Mouse (Mus musculus) midbrain, embryonic 16.5 days (tissue): ENCODE measurements around the gene Ankrd66. TPM values are rescaled to one million over a fixed set of nuclear protein-coding genes. Genes with fewer than 3 reads are reported as not detected.
A peak's percentile ranks its signal among the peaks of the same experiment; 100 is the strongest.

ENCODE experiments used
- ATAC-seq: fragments of 200-750 bp; cut with Nextera tagmentation; 2 replicates; pipeline ENCODE4 v1.8.0; 2017; ENCODE audit warnings: moderate TSS enrichment
- H3K27ac ChIP-seq: fragments of 300-500 bp; sonication (generic); 2 replicates; pipeline ENCODE4 v1.5.1; 2014; ENCODE audit warnings: mild to moderate bottlenecking, low read length, mixed read lengths
- H3K27me3 ChIP-seq: fragments of 300-500 bp; sonication (generic); 2 replicates; pipeline ENCODE4 v1.6.1; 2014; ENCODE audit warnings: low read depth, low read length, mixed read lengths; ENCODE audit not compliant: control insufficient read depth, insufficient read depth
- H3K36me3 ChIP-seq: fragments of 300-500 bp; sonication (generic); 2 replicates; pipeline ENCODE4 v1.6.1; 2014; ENCODE audit warnings: mild to moderate bottlenecking, low read length, moderate library complexity, mixed read lengths; ENCODE audit not compliant: control insufficient read depth, insufficient read depth
- H3K4me1 ChIP-seq: fragments of 300-500 bp; sonication (generic); 2 replicates; pipeline ENCODE4 v1.6.1; 2014; ENCODE audit warnings: mild to moderate bottlenecking, low read length, mixed read lengths; ENCODE audit not compliant: control insufficient read depth, insufficient read depth
- H3K4me2 ChIP-seq: fragments of 300-500 bp; sonication (generic); 2 replicates; pipeline ENCODE4 v1.6.1; 2014; ENCODE audit warnings: mild to moderate bottlenecking, low read length, mixed read lengths
- H3K4me3 ChIP-seq: fragments of 300-500 bp; sonication (generic); 2 replicates; pipeline ENCODE4 v1.5.1; 2014; ENCODE audit warnings: low read depth, mild to moderate bottlenecking, low read length, moderate library complexity, mixed read lengths
- H3K9ac ChIP-seq: fragments of 300-500 bp; sonication (generic); 2 replicates; pipeline ENCODE4 v1.6.1; 2014; ENCODE audit warnings: low read depth, low read length, mixed read lengths
- H3K9me3 ChIP-seq: fragments of 300-500 bp; sonication (generic); replicated peaks from 2 replicates; pipeline ENCODE4 v1.6.1; 2014; ENCODE audit warnings: mild to moderate bottlenecking, low read length, mixed read lengths; ENCODE audit not compliant: control insufficient read depth, poor library complexity, severe bottlenecking
- WGBS: fragments of 180-500 bp; shearing (Covaris S2); extraction: QIAGEN DNeasy Blood & Tissue Kit; methylation state at CpG from one replicate; pipeline ENCODE4 v1.1.7; 2014; 5-methylcytosine and 5-hydroxymethylcytosine counted together
- polyA plus RNA-seq: library from polyadenylated mRNA; unstranded; fragments of >200 nt; fragmentation: Nextera tagmentation; extraction: Ambion mirVana; gene quantifications from 2 replicates; pipeline ENCODE4 v1.2.1, GENCODE M21; 2015

Ankrd66 gene
- polyA plus RNA-seq, 1 experiment from 2014 or later: 0.50 TPM

GRCm38 (mm10) chr17:43569287-43569686 lies 25.8 kb upstream of the Ankrd66 start:
- no peaks in the 10 kb centered on the region for H3K9me3 ChIP-seq
- WGBS: 52% methylated on average over 7 of the region's 7 CpGs
- H3K27ac ChIP-seq: no peak overlapping the region
- H3K4me1 ChIP-seq: peaks cover 3% of the 10 kb centered on the region
- no peaks in the 10 kb centered on the region; the same call in 1 of the 2 replicates for H3K27me3 ChIP-seq
- H3K36me3 ChIP-seq: no peaks in the 10 kb centered on the region
- ATAC-seq: no peak
- H3K4me3 ChIP-seq: no peak overlapping the region
- H3K4me2 ChIP-seq: no peak overlapping the region
- no peak overlapping the region for H3K9ac ChIP-seq

DNA sequence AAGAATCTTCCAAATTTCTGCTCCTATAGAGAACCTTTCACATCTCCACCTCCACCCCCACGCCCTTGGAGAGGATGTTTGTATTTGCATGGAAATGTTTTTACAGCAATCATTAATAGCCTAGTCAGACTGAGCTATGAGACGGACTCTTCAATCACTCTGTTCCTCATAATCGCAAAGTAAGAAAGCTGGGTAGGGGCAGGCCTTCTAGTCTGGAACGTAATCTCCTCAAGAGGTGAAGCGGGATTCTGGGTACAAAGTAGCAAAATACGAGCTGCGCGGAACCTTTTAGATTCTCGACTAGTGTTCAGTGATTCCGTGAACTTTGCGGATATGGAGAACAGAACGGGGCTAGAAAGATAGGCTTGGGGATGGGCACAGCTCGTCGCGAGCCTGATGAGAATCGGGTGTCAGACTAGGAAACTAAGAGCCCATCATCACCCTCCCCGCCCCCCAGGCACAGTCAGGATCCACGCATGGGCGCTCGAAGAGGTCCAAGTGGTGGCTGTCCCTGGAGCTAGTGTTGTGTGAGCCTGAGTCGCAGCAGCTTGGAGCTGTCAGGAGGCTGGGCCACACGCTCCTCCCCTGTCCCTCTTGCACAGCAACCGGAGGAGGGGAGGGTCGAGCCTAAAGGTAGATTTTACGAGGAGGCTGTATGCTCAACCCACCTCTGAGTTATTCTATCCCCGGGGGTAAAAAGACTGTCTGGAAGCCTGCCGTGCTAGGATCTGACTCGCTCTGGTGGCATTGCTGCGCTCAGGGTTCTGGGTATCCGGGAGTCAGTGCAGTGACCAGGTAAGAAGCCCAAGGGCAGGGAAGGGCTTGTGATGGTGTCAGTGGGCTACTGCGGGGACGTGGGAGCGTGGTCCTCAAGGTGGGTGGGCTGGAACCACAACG lies 24.8 kb upstream of the Ankrd66 start, which contains the start of gene Pla2g7:
Gene Pla2g7 (plus strand): TSS at position 107 of the 897 bp plus-strand sequence.
- H3K36me3 ChIP-seq: no peaks in the 10 kb centered on the region
- H3K4me2 ChIP-seq: peak within 1 kb of the TSS; percentile 78
- under 1% methylated on average over 34 of the region's 34 CpGs for WGBS
- no peaks in the 10 kb centered on the region for H3K9me3 ChIP-seq
- peaks cover 3% of the 10 kb centered on the region for H3K4me1 ChIP-seq
- H3K9ac ChIP-seq: peak within 1 kb of the TSS; percentile 69
- ATAC-seq: peak; percentile 84
- H3K27ac ChIP-seq: no peak within 1 kb of the TSS
- H3K27me3 ChIP-seq: no peaks in the 10 kb centered on the region; the same call in 1 of the 2 replicates
- H3K4me3 ChIP-seq: peak within 1 kb of the TSS; percentile 47

DNA sequence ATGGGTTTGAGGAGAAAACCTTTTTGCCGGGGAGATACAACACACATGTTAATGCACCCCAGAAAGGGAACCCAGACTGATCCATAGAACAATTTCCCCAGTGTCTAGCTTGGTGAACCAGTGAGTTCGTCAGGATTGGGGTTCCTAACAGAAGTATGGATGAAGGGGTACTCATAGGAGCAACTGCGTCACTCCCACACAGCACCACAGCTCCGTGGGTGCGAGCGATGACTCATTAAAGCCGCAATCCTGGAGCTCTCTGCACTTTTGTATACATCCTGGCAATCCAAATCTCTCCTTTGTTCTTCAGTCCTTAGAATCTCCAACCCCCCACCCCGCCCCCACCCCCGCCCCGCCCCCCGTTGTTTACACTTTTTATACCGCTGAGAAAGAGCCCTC lies 24.2 kb upstream of the Ankrd66 start:
- Histone ChIP-seq H3K4me3 (peak overlapping the region; percentile 47), H3K9me3 (no peaks in the 10 kb centered on the region), H3K27me3 (no peaks in the 10 kb centered on the region; the same call in 1 of the 2 replicates), H3K9ac (0 out of 2 replicates have a peak overlapping the region, but pooled peaks have one; percentile 69), H3K4me1 (peaks cover 3% of the 10 kb centered on the region), H3K27ac (no peak overlapping the region), H3K4me2 (peak overlapping the region; percentile 78), H3K36me3 (no peaks in the 10 kb centered on the region)
- 4% methylated on average over 12 of the region's 12 CpGs for WGBS
- ATAC-seq: peak; percentile 61; the same call in 1 of the 2 replicates

- Histone ChIP-seq H3K4me3 (no peak overlapping the region), H3K4me2 (no peak overlapping the region), H3K27ac (no peak overlapping the region), H3K9ac (no peak overlapping the region), H3K36me3 (no peaks in the 10 kb centered on the region), H3K9me3 (no peaks in the 10 kb centered on the region), H3K27me3 (no peaks in the 10 kb centered on the region), H3K4me1 (peaks cover 3% of the 10 kb centered on the region)
- WGBS: 93% methylated on average over 7 of the region's 7 CpGs
- no peak for ATAC-seq
Observed at GRCm38 (mm10) chr17:43563192-43563987, 20.0 kb upstream of the Ankrd66 start.

- Histone ChIP-seq H3K36me3 (no peaks in the 10 kb centered on the region), H3K9ac (no peak overlapping the region), H3K27ac (no peak overlapping the region), H3K4me1 (no peaks in the 10 kb centered on the region), H3K4me3 (no peak overlapping the region), H3K27me3 (no peaks in the 10 kb centered on the region), H3K9me3 (no peaks in the 10 kb centered on the region), H3K4me2 (no peak overlapping the region)
- WGBS: 93% methylated on average over 3 of the region's 3 CpGs
- no peak for ATAC-seq
Observed at GRCm38 (mm10) chr17:43558678-43559077, 15.2 kb upstream of the Ankrd66 start.

DNA sequence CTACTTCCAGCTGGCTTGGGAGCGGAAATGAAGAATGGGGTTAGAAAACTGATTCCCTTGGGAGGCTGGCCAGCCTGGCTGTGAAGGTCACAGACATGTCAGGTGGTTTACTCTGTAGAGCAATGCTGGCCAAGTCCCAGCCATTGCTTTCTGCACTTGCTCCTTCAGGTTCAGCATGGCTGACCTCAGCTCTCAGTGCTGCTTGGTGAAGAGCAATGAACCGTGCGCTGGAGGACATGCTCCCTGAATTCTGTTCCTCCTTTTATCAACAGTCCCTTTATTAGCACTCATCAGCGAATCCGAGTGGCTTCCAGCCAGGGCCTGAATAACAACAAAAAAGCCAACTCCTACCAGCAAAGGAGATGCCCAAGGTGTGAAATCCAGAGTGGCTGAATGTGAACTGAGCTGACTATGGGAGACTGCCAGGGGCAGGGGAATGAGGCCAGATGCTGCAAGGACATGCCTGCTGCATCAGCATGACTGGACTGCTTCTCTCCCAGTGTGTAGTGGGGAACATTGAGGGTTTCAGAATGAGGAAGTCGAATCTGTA lies 14.2 kb upstream of the Ankrd66 start:
- Histone ChIP-seq H3K27ac (no peak overlapping the region), H3K4me1 (no peaks in the 10 kb centered on the region), H3K9me3 (no peaks in the 10 kb centered on the region), H3K4me3 (no peak overlapping the region), H3K4me2 (no peak overlapping the region), H3K36me3 (no peaks in the 10 kb centered on the region), H3K27me3 (no peaks in the 10 kb centered on the region), H3K9ac (no peak overlapping the region)
- WGBS: 29% methylated on average over 6 of the region's 6 CpGs
- peak; percentile 90 for ATAC-seq

DNA sequence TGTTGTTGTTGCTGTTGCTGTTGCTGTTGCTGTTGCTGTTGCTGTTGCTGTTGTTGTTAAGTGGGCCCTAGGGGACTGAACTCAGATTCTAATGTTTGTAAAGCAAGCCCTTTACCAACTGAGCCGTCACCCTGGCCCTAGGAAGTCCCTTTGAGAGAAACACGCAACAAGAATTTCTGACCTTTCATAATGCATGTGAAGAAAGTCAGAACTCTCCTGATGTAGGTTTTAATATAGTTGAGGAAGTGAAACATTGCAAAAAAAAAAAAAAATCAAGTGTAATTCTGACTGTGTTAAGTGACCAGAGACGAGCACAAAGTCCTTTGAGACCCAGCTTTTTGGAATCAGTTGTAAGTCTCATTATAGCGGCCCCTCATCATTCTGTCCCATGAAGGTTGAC lies 13.7 kb upstream of the Ankrd66 start:
- H3K4me1 ChIP-seq: no peaks in the 10 kb centered on the region
- WGBS: 76% methylated on average over 4 of the region's 4 CpGs
- no peaks in the 10 kb centered on the region for H3K27me3 ChIP-seq
- H3K27ac ChIP-seq: no peak overlapping the region
- no peaks in the 10 kb centered on the region for H3K9me3 ChIP-seq
- no peak for ATAC-seq
- no peak overlapping the region for H3K4me3 ChIP-seq
- H3K9ac ChIP-seq: no peak overlapping the region
- no peaks in the 10 kb centered on the region for H3K36me3 ChIP-seq
- no peak overlapping the region for H3K4me2 ChIP-seq

GRCm38 (mm10) chr17:43554516-43555403 lies 11.3 kb upstream of the Ankrd66 start:
- Histone ChIP-seq H3K36me3 (no peaks in the 10 kb centered on the region), H3K4me3 (no peak overlapping the region), H3K9ac (no peak overlapping the region), H3K27ac (no peak overlapping the region), H3K4me1 (no peaks in the 10 kb centered on the region), H3K4me2 (no peak overlapping the region), H3K27me3 (no peaks in the 10 kb centered on the region), H3K9me3 (no peaks in the 10 kb centered on the region)
- no peak for ATAC-seq
- 84% methylated on average over 12 of the region's 12 CpGs for WGBS
